Mouse (Mus musculus) neural tube, embryonic 13.5 days (tissue): ENCODE results near the gene Lrfn4. TPM values are rescaled to one million over a fixed set of nuclear protein-coding genes. Genes with fewer than 3 reads are reported as not detected.
A peak's percentile ranks its signal among the peaks of the same experiment; 100 is the strongest.

ENCODE experiments used
- ATAC-seq: fragments of 200-750 bp; cut with Nextera tagmentation; 2 replicates; pipeline ENCODE4 v1.8.0; 2017; ENCODE audit warnings: low read depth, mild to moderate bottlenecking, moderate TSS enrichment, moderate library complexity
- H3K27ac ChIP-seq: fragments of 300-500 bp; sonication (generic); replicated peaks from 2 replicates; pipeline ENCODE4 v1.5.1; 2015; ENCODE audit warnings: moderate library complexity, mild to moderate bottlenecking, inconsistent platforms
- H3K27me3 ChIP-seq: fragments of 300-500 bp; sonication (generic); 2 replicates; pipeline ENCODE4 v1.6.1; 2015; ENCODE audit warnings: mild to moderate bottlenecking, inconsistent platforms
- H3K36me3 ChIP-seq: fragments of 300-500 bp; sonication (generic); 2 replicates; pipeline ENCODE4 v1.6.1; 2015; ENCODE audit warnings: mild to moderate bottlenecking, inconsistent platforms
- H3K4me1 ChIP-seq: fragments of 300-500 bp; sonication (generic); replicated peaks from 2 replicates; pipeline ENCODE4 v1.6.1; 2015; ENCODE audit warnings: inconsistent platforms
- H3K4me2 ChIP-seq: fragments of 300-500 bp; sonication (generic); 2 replicates; pipeline ENCODE4 v1.6.1; 2015; ENCODE audit warnings: inconsistent platforms, mild to moderate bottlenecking, moderate library complexity
- H3K4me3 ChIP-seq: fragments of 300-500 bp; sonication (generic); 2 replicates; pipeline ENCODE4 v1.5.1; 2015; ENCODE audit warnings: mild to moderate bottlenecking, inconsistent platforms
- H3K9ac ChIP-seq: fragments of 300-500 bp; sonication (generic); 2 replicates; pipeline ENCODE4 v1.6.1; 2015; ENCODE audit warnings: moderate library complexity, mild to moderate bottlenecking, inconsistent platforms
- H3K9me3 ChIP-seq: fragments of 300-500 bp; sonication (generic); 2 replicates; pipeline ENCODE4 v1.6.1; 2016; ENCODE audit warnings: inconsistent platforms
- WGBS: fragments of 180-500 bp; shearing (Covaris S2); methylation state at CpG from one replicate; pipeline ENCODE4 v1.1.7; 2015; 5-methylcytosine and 5-hydroxymethylcytosine counted together
- polyA plus RNA-seq: library from polyadenylated mRNA; unstranded; fragments of >200 nt; fragmentation: Nextera tagmentation; extraction: Ambion mirVana; gene quantifications from 2 replicates; pipeline ENCODE4 v1.2.1, GENCODE M21; 2015

The Lrfn4 gene
- polyA plus RNA-seq, result 10.5 and 10.9 TPM in 2 replicates

- Histone ChIP-seq H3K27me3 (no peaks in the 10 kb centered on the region), H3K27ac (peak within 1 kb of the TSS; percentile 95), H3K9ac (peak within 1 kb of the TSS; percentile 99), H3K4me2 (peak within 1 kb of the TSS; percentile 93), H3K9me3 (no peaks in the 10 kb centered on the region), H3K4me3 (peak within 1 kb of the TSS; percentile 93), H3K4me1 (peaks cover 45% of the 10 kb centered on the region), H3K36me3 (peaks cover 39% of the 10 kb centered on the region)
- WGBS, result under 1% methylated on average over 78 of the region's 87 CpGs
- peak; percentile 94 for ATAC-seq
Measured at GRCm38 (mm10) chr19:4615151-4616093, at the start of gene Lrfn4. Gene Lrfn4, minus strand, starts transcription at chr19:4615667.

- no peak for ATAC-seq
- 83% methylated on average over 5 of the region's 5 CpGs for WGBS
Measured at GRCm38 (mm10) chr19:4658156-4658555, 42.7 kb upstream of the Lrfn4 start.

GRCm38 (mm10) chr19:4646917-4647492 lies 31.5 kb upstream of the Lrfn4 start:
- no peak overlapping the region for H3K27ac ChIP-seq
- no peaks in the 10 kb centered on the region for H3K9me3 ChIP-seq
- ATAC-seq, result no peak
- H3K4me1 ChIP-seq, result no peaks in the 10 kb centered on the region
- no peak overlapping the region for H3K9ac ChIP-seq
- no peaks in the 10 kb centered on the region; the same call in 1 of the 2 replicates for H3K27me3 ChIP-seq
- no peak overlapping the region for H3K4me3 ChIP-seq
- H3K4me2 ChIP-seq, result no peak overlapping the region
- WGBS, result 78% methylated on average over 11 of the region's 11 CpGs
- no peaks in the 10 kb centered on the region for H3K36me3 ChIP-seq

More at GRCm38 (mm10) chr19:4658156-4658555, 42.7 kb upstream of the Lrfn4 start:
- no peak overlapping the region for H3K27ac ChIP-seq
- H3K9ac ChIP-seq, result no peak overlapping the region
- no peaks in the 10 kb centered on the region for H3K36me3 ChIP-seq
- H3K27me3 ChIP-seq, result no peaks in the 10 kb centered on the region
- H3K9me3 ChIP-seq, result no peaks in the 10 kb centered on the region
- no peaks in the 10 kb centered on the region for H3K4me1 ChIP-seq
- H3K4me3 ChIP-seq, result no peak overlapping the region
- H3K4me2 ChIP-seq, result no peak overlapping the region

- no peaks in the 10 kb centered on the region for H3K9me3 ChIP-seq
- H3K4me2 ChIP-seq, result no peak overlapping the region
- peaks cover 3% of the 10 kb centered on the region; the same call in 1 of the 2 replicates for H3K27me3 ChIP-seq
- no peak overlapping the region for H3K9ac ChIP-seq
- no peak overlapping the region for H3K27ac ChIP-seq
- no peaks in the 10 kb centered on the region for H3K36me3 ChIP-seq
- H3K4me3 ChIP-seq, result no peak overlapping the region
- ATAC-seq, result no peak
- 41% methylated on average over 10 of the region's 10 CpGs for WGBS
- H3K4me1 ChIP-seq, result no peaks in the 10 kb centered on the region
Measured at GRCm38 (mm10) chr19:4644271-4644670, 28.8 kb upstream of the Lrfn4 start.

- H3K4me3 ChIP-seq, result no peak overlapping the region
- WGBS, result 71% methylated on average over 4 of the region's 4 CpGs
- no peak for ATAC-seq
Measured at GRCm38 (mm10) chr19:4635986-4636385, 20.5 kb upstream of the Lrfn4 start.

GRCm38 (mm10) chr19:4628819-4629218 lies 13.4 kb upstream of the Lrfn4 start:
- H3K36me3 ChIP-seq, result peaks cover 3% of the 10 kb centered on the region
- H3K27ac ChIP-seq, result peak overlapping the region; percentile 46; the same call in 1 of the 2 replicates
- ATAC-seq, result peak; percentile 67
- H3K9ac ChIP-seq, result peak overlapping the region; percentile 51
- H3K4me3 ChIP-seq, result no peak overlapping the region
- H3K9me3 ChIP-seq, result no peaks in the 10 kb centered on the region
- H3K4me2 ChIP-seq, result no peak overlapping the region
- H3K27me3 ChIP-seq, result no peaks in the 10 kb centered on the region
- peaks cover 44% of the 10 kb centered on the region for H3K4me1 ChIP-seq
- 0% methylated on average over 1 of the region's 1 CpGs for WGBS

More at GRCm38 (mm10) chr19:4635986-4636385, 20.5 kb upstream of the Lrfn4 start:
- no peaks in the 10 kb centered on the region for H3K36me3 ChIP-seq
- H3K4me2 ChIP-seq, result no peak overlapping the region
- no peak overlapping the region for H3K27ac ChIP-seq
- H3K9me3 ChIP-seq, result no peaks in the 10 kb centered on the region
- H3K9ac ChIP-seq, result no peak overlapping the region
- no peaks in the 10 kb centered on the region for H3K4me1 ChIP-seq
- 0 out of 2 replicates have a peak, but pooled peaks cover 11% of the 10 kb centered on the region for H3K27me3 ChIP-seq

- Histone ChIP-seq H3K27me3 (no peaks in the 10 kb centered on the region), H3K36me3 (peaks cover 31% of the 10 kb centered on the region), H3K9ac (peak overlapping the region; percentile 83), H3K4me3 (peak overlapping the region; percentile 80), H3K4me2 (peak overlapping the region; percentile 89), H3K27ac (peak overlapping the region; percentile 92), H3K9me3 (no peaks in the 10 kb centered on the region), H3K4me1 (peaks cover 47% of the 10 kb centered on the region)
- peak; percentile 71 for ATAC-seq
- 2% methylated on average over 35 of the region's 35 CpGs for WGBS
Measured at GRCm38 (mm10) chr19:4625829-4626535, 10.5 kb upstream of the Lrfn4 start.

GRCm38 (mm10) chr19:4625179-4625828 lies 9.8 kb upstream of the Lrfn4 start, which contains the start of gene Rce1:
Gene Rce1, minus strand, starts transcription at chr19:4625641.
- Histone ChIP-seq H3K4me2 (peak within 1 kb of the TSS; percentile 89), H3K9ac (peak within 1 kb of the TSS; percentile 83), H3K4me3 (peak within 1 kb of the TSS; percentile 80), H3K36me3 (peaks cover 38% of the 10 kb centered on the region), H3K27me3 (no peaks in the 10 kb centered on the region), H3K4me1 (peaks cover 47% of the 10 kb centered on the region), H3K9me3 (no peaks in the 10 kb centered on the region), H3K27ac (peak within 1 kb of the TSS; percentile 92)
- WGBS, result under 1% methylated on average over 61 of the region's 64 CpGs
- peak; percentile 79 for ATAC-seq

GRCm38 (mm10) chr19:4624406-4625178 lies 9.1 kb upstream of the Lrfn4 start:
- WGBS, result 29% methylated on average over 4 of the region's 4 CpGs
- Histone ChIP-seq H3K27ac (peak overlapping the region; percentile 92), H3K4me2 (peak overlapping the region; percentile 89), H3K4me3 (peak overlapping the region; percentile 80), H3K4me1 (peaks cover 47% of the 10 kb centered on the region), H3K36me3 (peaks cover 39% of the 10 kb centered on the region), H3K9ac (peak overlapping the region; percentile 83), H3K27me3 (no peaks in the 10 kb centered on the region), H3K9me3 (no peaks in the 10 kb centered on the region)
- ATAC-seq, result no peak

- H3K27ac ChIP-seq, result no peak overlapping the region
- peaks cover 42% of the 10 kb centered on the region for H3K4me1 ChIP-seq
- ATAC-seq, result no peak
- no peaks in the 10 kb centered on the region for H3K27me3 ChIP-seq
- H3K9ac ChIP-seq, result peak overlapping the region; percentile 83; the same call in 1 of the 2 replicates
- H3K4me3 ChIP-seq, result no peak overlapping the region
- 93% methylated on average over 12 of the region's 12 CpGs for WGBS
- peaks cover 39% of the 10 kb centered on the region for H3K36me3 ChIP-seq
- H3K9me3 ChIP-seq, result no peaks in the 10 kb centered on the region
- H3K4me2 ChIP-seq, result 0 out of 2 replicates have a peak overlapping the region, but pooled peaks have one; percentile 89
Measured at GRCm38 (mm10) chr19:4624006-4624405, 8.5 kb upstream of the Lrfn4 start.

GRCm38 (mm10) chr19:4623419-4623818 lies 8.0 kb upstream of the Lrfn4 start:
- ATAC-seq, result no peak
- no peak overlapping the region for H3K4me3 ChIP-seq
- no peaks in the 10 kb centered on the region for H3K27me3 ChIP-seq
- peaks cover 39% of the 10 kb centered on the region for H3K36me3 ChIP-seq
- H3K4me1 ChIP-seq, result peaks cover 37% of the 10 kb centered on the region
- H3K9me3 ChIP-seq, result no peaks in the 10 kb centered on the region
- no peak overlapping the region for H3K9ac ChIP-seq
- no peak overlapping the region for H3K4me2 ChIP-seq
- 95% methylated on average over 9 of the region's 9 CpGs for WGBS
- H3K27ac ChIP-seq, result no peak overlapping the region
